In the genomic region with DNA sequence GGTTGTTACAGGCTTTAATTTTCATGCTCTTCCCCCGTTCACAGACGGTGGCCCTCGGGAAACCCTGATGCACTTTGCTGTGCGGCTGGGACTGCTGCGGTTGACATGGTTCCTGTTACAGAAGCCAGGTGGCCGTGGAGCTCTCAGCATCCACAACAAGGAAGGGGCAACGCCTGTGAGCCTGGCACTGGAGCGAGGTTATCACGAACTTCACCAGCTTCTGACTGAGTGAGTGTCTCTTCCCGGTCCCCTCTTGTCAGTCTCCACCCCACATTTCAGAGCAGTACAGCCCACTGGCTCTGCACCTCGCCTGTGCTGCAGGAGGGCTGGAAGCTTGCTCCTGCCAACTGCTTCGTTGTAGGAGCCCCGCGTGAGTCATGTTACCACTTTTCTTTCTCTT, we compare ENCODE assay signal across 9 mouse cellular contexts.
DNase-seq lines count a peak whose midpoint lies in the region; ATAC-seq and TF ChIP-seq lines count a peak whose summit lies in the region.
"Had no signal": no experiment of that assay in that cellular context is flagged by ENCODE, and none has a peak within 500 bp of the region (broad histone marks: within the 10 kb centered on the region; RNA-seq: fewer than 3 reads in every experiment).

No protein-coding gene starts in this region.

- H3K27ac ChIP-seq in heart, embryonic 10.5 days, result peak overlapping the region; percentile 76
- peak overlapping the region; percentile 35 for H3K27ac ChIP-seq in embryonic facial prominence, embryonic 13.5 days

- no peak for ATAC-seq in embryonic facial prominence, embryonic 13.5 days (ENCODE audit: insufficient number of reproducible peaks, insufficient read depth, low FRiP score, low TSS enrichment, low read depth)

- TF ChIP-seq CTCF in lung, adult 2 months (IDR thresholded peaks at IDR 0.05; ENCODE audit: insufficient read depth, low read length), result no peak

- H3K4me2 ChIP-seq in embryonic facial prominence, embryonic 13.5 days, result peak overlapping the region; percentile 21; the same call in 1 of the 2 replicates

- no peaks in the 10 kb centered on the region for H3K9me3 ChIP-seq in heart, embryonic 10.5 days
- no peaks in the 10 kb centered on the region for H3K9me3 ChIP-seq in embryonic facial prominence, embryonic 13.5 days
- H3K9me3 ChIP-seq: G1E had no signal

- DNase-seq in heart, embryonic 10.5 days (ENCODE audit: low spot score), result peak; percentile 83
- DNase-seq in heart, adult 9 months (ENCODE audit: low spot score in 2 of 2), result no peak
- DNase-seq in lung, adult 2 months, result no peak
- DNase-seq in splenic B cell, adult 2 months (ENCODE audit: low read depth, low spot score), result peak; percentile 82
- DNase-seq in right cerebral cortex, postnatal 25 days, result no peak
- no peak for DNase-seq in adrenal gland, adult 18-20 months (ENCODE audit: low spot score in 2 of 2)
- no peak for DNase-seq in kidney, postnatal 25 days

- H3K36me3 ChIP-seq in heart, embryonic 10.5 days, result peaks cover 19% of the 10 kb centered on the region
- peaks cover 22% of the 10 kb centered on the region for H3K36me3 ChIP-seq in embryonic facial prominence, embryonic 13.5 days
- peaks cover 2% of the 10 kb centered on the region; the same call in 1 of the 2 replicates for H3K36me3 ChIP-seq in splenic B cell, adult 2 months (ENCODE audit: control insufficient read depth, insufficient read depth, low read length, poor library complexity, severe bottlenecking)
- H3K36me3 ChIP-seq: G1E had no signal

- no peak overlapping the region for H3K4me3 ChIP-seq in heart, embryonic 10.5 days
- no peak overlapping the region for H3K4me3 ChIP-seq in embryonic facial prominence, embryonic 13.5 days
- peak overlapping the region; percentile 50 for H3K4me3 ChIP-seq in lung, adult 2 months (replicated peaks; ENCODE audit: extremely low read depth, low read depth, low read length)

- WGBS in heart, embryonic 10.5 days, result 27% methylated on average over 14 of the region's 14 CpGs
- WGBS in embryonic facial prominence, embryonic 13.5 days, result 49% methylated on average over 14 of the region's 14 CpGs
- 14% methylated on average over 14 of the region's 14 CpGs for WGBS in lung, adult 2 months

- peak; percentile 57; the same call in 1 of the 2 replicates for TF ChIP-seq POLR2A in lung, adult 2 months (IDR thresholded peaks at IDR 0.05; ENCODE audit: borderline replicate concordance, extremely low read depth, low read depth, low read length)

- no peaks in the 10 kb centered on the region for H3K27me3 ChIP-seq in heart, embryonic 10.5 days (ENCODE audit: insufficient read depth, poor library complexity, severe bottlenecking)
- H3K27me3 ChIP-seq in embryonic facial prominence, embryonic 13.5 days, result no peaks in the 10 kb centered on the region
- H3K27me3 ChIP-seq in splenic B cell, adult 2 months (ENCODE audit: control insufficient read depth, insufficient read depth, low read length, poor library complexity, severe bottlenecking), result no peaks in the 10 kb centered on the region

- H3K4me1 ChIP-seq in heart, embryonic 10.5 days, result peaks cover 40% of the 10 kb centered on the region
- peaks cover 11% of the 10 kb centered on the region for H3K4me1 ChIP-seq in embryonic facial prominence, embryonic 13.5 days
- H3K4me1 ChIP-seq in lung, adult 2 months (ENCODE audit: control insufficient read depth, insufficient read depth, low read length), result peaks cover 20% of the 10 kb centered on the region

- H3K9ac ChIP-seq in embryonic facial prominence, embryonic 13.5 days, result no peak overlapping the region

Comparison
In these comparisons a context has a peak if more than half of its experiments do, and no peak if none do; other contexts are left out.
1. DNase-seq: peak in heart, embryonic 10.5 days (single experiment) and splenic B cell, adult 2 months (single experiment); none in heart, adult 9 months (0 of 2), lung, adult 2 months (single experiment), right cerebral cortex, postnatal 25 days (single experiment), adrenal gland, adult 18-20 months (0 of 2) and kidney, postnatal 25 days (0 of 2).